Mouse (Mus musculus) CH12.LX (cell line): ENCODE results near the gene Cacna2d2. TPM values are rescaled to one million over a fixed set of nuclear protein-coding genes. Genes with fewer than 3 reads are reported as not detected.

ENCODE experiments used
- DNase-seq: peaks from one replicate; pipeline ENCODE4 v3.0.0-alpha.2; 2013; ENCODE audit errors: extremely low read depth
- H3K27ac ChIP-seq: 2 replicates; pipeline ENCODE4 v1.5.1; 2012; ENCODE audit warnings: low read depth, mild to moderate bottlenecking, control low read depth, moderate library complexity; ENCODE audit not compliant: insufficient read depth
- H3K27me3 ChIP-seq: replicated peaks from 2 replicates; pipeline ENCODE3; 2012; ENCODE audit warnings: inconsistent platforms
- H3K36me3 ChIP-seq, 2 experiments: replicated peaks in 1 of 2; 2 replicates each; pipeline versions ENCODE3 to v1.6.1; 2012; ENCODE audit warnings: inconsistent platforms in 1 of 2, low read length in 1 of 2, mild to moderate bottlenecking in 1 of 2, mixed read lengths in 1 of 2, moderate library complexity in 1 of 2; ENCODE audit not compliant: control insufficient read depth in 1 of 2, insufficient read depth in 1 of 2
- H3K4me1 ChIP-seq, 2 experiments: 2 replicates each; pipeline ENCODE4 v1.6.1; 2012; ENCODE audit warnings: inconsistent platforms in 1 of 2, moderate library complexity in 1 of 2; ENCODE audit not compliant: insufficient read depth in 2 of 2, control insufficient read depth in 1 of 2
- H3K4me2 ChIP-seq: 2 replicates; pipeline ENCODE4 v1.6.1; 2012; ENCODE audit warnings: low read depth, mild to moderate bottlenecking, control low read depth; ENCODE audit not compliant: poor library complexity, insufficient read depth, severe bottlenecking
- H3K4me3 ChIP-seq, 3 experiments: fragments of 150-350 bp in 1 of 3; sonication (generic) in 1 of 3; replicated peaks in 1 of 3; 2 replicates each; pipeline versions ENCODE3 to v1.5.1; 2011 to 2012; ENCODE audit warnings: low read depth in 2 of 3, low read length in 2 of 3, mild to moderate bottlenecking in 2 of 3, moderate library complexity in 2 of 3, control low read depth in 1 of 3, improper control_type of control experiment in 1 of 3, inconsistent platforms in 1 of 3, mixed read lengths in 1 of 3; ENCODE audit not compliant: poor library complexity in 1 of 3
- H3K79me2 ChIP-seq: replicated peaks from 2 replicates; pipeline ENCODE4 v1.6.1; 2012; ENCODE audit warnings: mild to moderate bottlenecking, moderate library complexity; ENCODE audit not compliant: control insufficient read depth, poor library complexity, insufficient read depth, severe bottlenecking; ENCODE audit errors: extremely low read depth
- H3K9ac ChIP-seq: 2 replicates; pipeline ENCODE4 v1.6.1; 2012; ENCODE audit warnings: low read depth, mild to moderate bottlenecking, control low read depth, moderate library complexity; ENCODE audit not compliant: insufficient read depth
- H3K9me3 ChIP-seq: replicated peaks from 2 replicates; pipeline ENCODE3; 2012; ENCODE audit warnings: low read length, inconsistent platforms, mixed read lengths
- BHLHE40 ChIP-seq: IDR thresholded peaks from 2 replicates; pipeline ENCODE4 v1.6.1; 2011; ENCODE audit warnings: mild to moderate bottlenecking, low read depth, low read length, improper control_type of control experiment
- EP300 ChIP-seq: IDR thresholded peaks from 2 replicates; pipeline ENCODE4 v1.6.1; 2011; ENCODE audit warnings: low read length, improper control_type of control experiment
- ETS1 ChIP-seq: conservative IDR thresholded peaks from 2 replicates; pipeline ENCODE4 v1.6.1; 2012; ENCODE audit warnings: low read depth, mild to moderate bottlenecking, inconsistent platforms, low read length, improper control_type of control experiment, moderate library complexity
- IRF4 ChIP-seq: IDR thresholded peaks from 2 replicates; pipeline ENCODE4 v1.6.1; 2014; ENCODE audit warnings: low read depth, mild to moderate bottlenecking, inconsistent platforms, low read length, improper control_type of control experiment
- JUN ChIP-seq: IDR thresholded peaks from 2 replicates; pipeline ENCODE4 v1.6.1; 2011; ENCODE audit warnings: low read depth, mild to moderate bottlenecking, low read length, improper control_type of control experiment, moderate library complexity; ENCODE audit not compliant: insufficient read depth
- JUND ChIP-seq: conservative IDR thresholded peaks from 2 replicates; pipeline ENCODE4 v1.6.1; 2011; ENCODE audit warnings: low read depth, low read length, improper control_type of control experiment
- KAT2A ChIP-seq: IDR thresholded peaks from 2 replicates; pipeline ENCODE4 v1.6.1; 2012; ENCODE audit warnings: low read length, improper control_type of control experiment, inconsistent platforms; ENCODE audit not compliant: insufficient replicate concordance
- MAZ ChIP-seq: IDR thresholded peaks from 2 replicates; pipeline ENCODE4 v1.6.1; 2012; ENCODE audit warnings: low read depth, mild to moderate bottlenecking, inconsistent platforms, low read length, improper control_type of control experiment, moderate library complexity
- MEF2A ChIP-seq: IDR thresholded peaks from 2 replicates; pipeline ENCODE4 v1.6.1; 2014; ENCODE audit warnings: low read depth, mild to moderate bottlenecking, inconsistent platforms, low read length, improper control_type of control experiment, borderline replicate concordance
- MXI1 ChIP-seq: IDR thresholded peaks from 2 replicates; pipeline ENCODE4 v1.6.1; 2011; ENCODE audit warnings: mild to moderate bottlenecking, low read depth, low read length, improper control_type of control experiment
- NELFE ChIP-seq: IDR thresholded peaks from 2 replicates; pipeline ENCODE4 v1.6.1; 2011; ENCODE audit warnings: low read depth, low read length, improper control_type of control experiment
- PAX5 ChIP-seq: IDR thresholded peaks from 2 replicates; pipeline ENCODE4 v1.6.1; 2012; ENCODE audit warnings: low read length, inconsistent platforms, mixed read lengths
- RCOR1 ChIP-seq: conservative IDR thresholded peaks from 2 replicates; pipeline ENCODE4 v1.6.1; 2012; ENCODE audit warnings: low read depth, mild to moderate bottlenecking, inconsistent platforms, low read length, improper control_type of control experiment
- SMC3 ChIP-seq: IDR thresholded peaks from 2 replicates; pipeline ENCODE4 v1.6.1; 2011; ENCODE audit warnings: low read depth, low read length, improper control_type of control experiment
- UBTF ChIP-seq: IDR thresholded peaks from 2 replicates; pipeline ENCODE4 v1.6.1; 2012; ENCODE audit warnings: low read depth, mild to moderate bottlenecking, inconsistent platforms, low read length, improper control_type of control experiment, moderate library complexity
- ZC3H11A ChIP-seq: IDR thresholded peaks from 2 replicates; pipeline ENCODE4 v1.6.1; 2012; ENCODE audit warnings: low read depth, mild to moderate bottlenecking, inconsistent platforms, low read length, improper control_type of control experiment
- ZKSCAN1 ChIP-seq: IDR thresholded peaks from 2 replicates; pipeline ENCODE4 v1.6.1; 2012; ENCODE audit warnings: low read depth, inconsistent platforms, low read length, improper control_type of control experiment, borderline replicate concordance
- ZNF384 ChIP-seq: IDR thresholded peaks from 2 replicates; pipeline ENCODE4 v1.6.1; 2012; ENCODE audit warnings: low read depth, low read length, improper control_type of control experiment, inconsistent platforms
- dilution Hi-C: fragments of 300-500 bp; cut with MboI; formaldehyde crosslinking; loops from 2 replicates; pipeline ENCODE4 v1.14.3; 2020; ENCODE audit warnings: low sequenced_read_pairs; ENCODE audit not compliant: extremely low pct_unique_long_range_greater_than_20kb, extremely low pct_ligation_motif_present
- in situ Hi-C: fragments of 300-500 bp; cut with MboI; formaldehyde crosslinking; loops from 3 replicates; pipeline ENCODE4 v1.14.3; 2019; ENCODE audit warnings: low sequenced_read_pairs, low pct_ligation_motif_present, low pct_unique_long_range_greater_than_20kb, mixed read lengths
- polyA plus RNA-seq: library from polyadenylated mRNA; unstranded; fragments of >175 nt; gene quantifications from 2 replicates; pipeline ENCODE4 v1.2.1, GENCODE M21; 2012; ENCODE audit warnings: low read depth; ENCODE audit not compliant: insufficient read length
- total RNA-seq, 2 experiments: library from RNA; depleted of rRNA; stranded (reverse); fragments of 300-350 nt in 1 of 2; fragments of >200 nt in 1 of 2; gene quantifications; 2 replicates each; pipeline ENCODE4 v1.2.3; 2012 to 2014

The Cacna2d2 gene
- total and polyA plus RNA-seq, 3 experiments, result 0.04 TPM; not detected in 2

DNA sequence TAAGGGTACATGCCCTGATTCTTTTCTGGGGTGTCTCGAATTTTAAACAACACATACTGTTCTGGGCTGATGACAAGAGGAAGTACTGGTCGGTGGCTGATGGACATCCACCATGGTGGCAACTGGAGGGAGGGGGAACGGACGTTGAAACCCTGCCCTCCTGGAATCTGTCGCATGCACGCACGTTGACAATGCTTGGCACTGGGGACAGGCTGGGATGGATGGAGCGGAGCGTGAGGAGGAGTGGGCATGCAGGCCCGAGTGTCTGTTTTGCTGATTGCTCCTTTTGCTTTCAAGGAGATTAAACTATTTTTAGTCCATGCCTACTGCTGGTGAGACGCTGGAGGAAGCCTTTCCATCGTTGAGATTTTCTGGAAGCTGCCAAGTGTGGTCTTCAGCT, 43.9 kb downstream of the Cacna2d2 start:
- DNase-seq, result no peak
- Histone ChIP-seq H3K4me2 (no peak overlapping the region), H3K36me3 (no peaks in the 10 kb centered on the region), H3K4me1 (0 out of 4 replicates have a peak, but pooled peaks cover 0 to 2% of the 10 kb centered on the region in 2 experiments), H3K27ac (no peak overlapping the region), H3K9ac (no peak overlapping the region), H3K79me2 (no peaks in the 10 kb centered on the region), H3K27me3 (peaks cover 77% of the 10 kb centered on the region), H3K9me3 (no peaks in the 10 kb centered on the region), H3K4me3 (no peak overlapping the region)
- dilution Hi-C loops, result no loop called here
- TF ChIP-seq JUND (no peak), IRF4 (no peak), UBTF (no peak), MAZ (no peak), SMC3 (no peak), ZKSCAN1 (no peak)
- in situ Hi-C loops, result no loop called here

DNA sequence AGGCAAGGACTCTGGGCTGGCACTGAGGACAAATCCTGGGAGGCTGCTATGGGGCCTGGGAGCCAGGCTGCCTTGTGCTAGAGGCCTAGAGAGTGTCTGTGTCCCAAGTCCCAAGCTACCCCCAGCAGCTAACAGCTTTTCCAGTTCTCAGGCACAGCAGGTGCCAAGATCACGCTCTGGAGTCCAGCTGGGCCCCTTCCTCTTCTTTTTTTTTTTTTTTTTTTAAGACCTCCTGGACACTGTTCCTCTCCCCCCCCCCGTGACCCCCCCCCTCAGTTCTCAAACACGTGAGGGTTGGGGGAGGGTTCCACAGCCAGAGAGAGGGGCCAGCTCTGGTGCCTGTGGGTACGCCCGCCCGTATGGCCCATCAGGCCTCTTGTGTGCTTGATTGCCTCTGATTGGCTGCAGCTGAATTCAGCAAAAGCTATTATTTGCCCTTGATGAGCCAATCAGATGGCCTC, 45.6 kb downstream of the Cacna2d2 start:
- no peak overlapping the region for H3K4me2 ChIP-seq
- peaks cover 77% of the 10 kb centered on the region for H3K27me3 ChIP-seq
- no peaks in the 10 kb centered on the region for H3K36me3 ChIP-seq
- no peak overlapping the region for H3K27ac ChIP-seq
- H3K9ac ChIP-seq, result no peak overlapping the region
- no peaks in the 10 kb centered on the region for H3K79me2 ChIP-seq
- in situ Hi-C loops, result no loop called here
- 0 out of 4 replicates have a peak, but pooled peaks cover 0 to 2% of the 10 kb centered on the region in 2 experiments for H3K4me1 ChIP-seq
- DNase-seq, result no peak
- TF ChIP-seq SMC3 (no peak), ZNF384 (no peak), IRF4 (no peak), NELFE (no peak), BHLHE40 (no peak), KAT2A (no peak), JUN (no peak), ZC3H11A (no peak), UBTF (no peak), MEF2A (no peak), MXI1 (no peak), EP300 (no peak), PAX5 (no peak), ETS1 (no peak), RCOR1 (no peak)
- no peak overlapping the region for H3K4me3 ChIP-seq
- dilution Hi-C loops, result no loop called here
- peaks cover 4% of the 10 kb centered on the region for H3K9me3 ChIP-seq
